Mouse (Mus musculus): ENCODE measurements around the gene Foxi1.

Foxi1 gene

GRCm38 (mm10) chr11:34207989-34208388, at the start of gene Foxi1:
TSS of gene Foxi1 (minus strand) at chr11:34208089.
- in situ Hi-C loops (cut with MboI, MseI): loop anchor here in 1 of 2 experiments (25.0 kb wide), 1 partner anchor 246 kb away; the partner anchor contains the start of gene Kcnmb1

- in situ Hi-C loops (cut with MboI, MseI): loop anchor here in 1 of 2 experiments (25.0 kb wide), 1 partner anchor 569 kb away; no protein-coding TSS in a partner anchor
Measured at GRCm38 (mm10) chr11:34242979-34243378, 35.1 kb upstream of the Foxi1 start.

DNA sequence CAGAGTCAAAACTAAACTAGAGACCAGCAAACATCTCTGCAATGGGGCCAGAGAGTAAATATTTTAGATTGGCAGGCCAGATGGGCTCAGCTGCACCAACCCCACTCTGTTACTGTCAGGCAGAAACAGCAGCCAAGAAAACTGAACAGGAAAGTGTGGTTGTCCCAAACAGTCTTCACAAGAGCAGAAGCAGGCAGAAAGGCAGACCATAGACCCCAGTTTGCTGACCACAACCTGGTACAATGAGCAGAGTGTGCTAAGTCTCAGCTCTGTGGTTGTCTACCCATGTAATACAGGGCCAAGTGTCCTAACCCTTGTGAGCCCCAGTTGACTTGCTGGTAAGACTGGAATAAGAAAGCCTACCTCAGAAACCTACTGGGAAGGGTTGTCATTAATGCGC, 32.4 kb upstream of the Foxi1 start:
- in situ Hi-C loops (cut with MboI, MseI): loop anchor here in 1 of 2 experiments (25.0 kb wide), 1 partner anchor 572 kb away; no protein-coding TSS in a partner anchor

- in situ Hi-C loops (cut with MboI, MseI): loop anchor here (5.0 to 25.0 kb wide), 2 partner anchors 573 to 578 kb away; no protein-coding TSS in a partner anchor
Measured at GRCm38 (mm10) chr11:34239691-34240090, 31.8 kb upstream of the Foxi1 start.

DNA sequence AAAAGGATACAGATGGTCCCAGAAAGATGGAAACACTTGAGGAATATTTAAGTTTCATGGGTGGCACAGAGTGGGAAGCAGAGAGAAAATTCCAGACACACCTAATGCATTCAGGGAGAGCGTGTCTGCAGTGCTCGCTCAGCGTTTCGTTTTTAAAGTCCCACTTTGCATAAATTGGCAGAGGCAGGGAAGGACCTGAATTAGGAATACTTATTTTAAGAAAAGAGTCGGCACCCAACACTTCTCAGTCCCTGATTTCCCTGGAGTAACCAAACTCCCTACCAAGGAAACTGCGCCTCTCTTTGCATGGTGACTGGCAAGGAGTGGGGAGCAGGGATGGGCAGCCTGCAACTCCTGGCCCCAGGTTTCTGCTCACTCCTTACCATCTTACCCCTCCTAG, 29.0 kb upstream of the Foxi1 start:
- in situ Hi-C loops (cut with MboI, MseI): loop anchor here (5.0 to 25.0 kb wide), 2 partner anchors 575 to 580 kb away; no protein-coding TSS in a partner anchor

- in situ Hi-C loops (cut with MboI, MseI): loop anchor here (5.0 to 25.0 kb wide), 2 partner anchors 576 to 581 kb away; no protein-coding TSS in a partner anchor
Measured at GRCm38 (mm10) chr11:34236091-34236759, 28.3 kb upstream of the Foxi1 start.

- in situ Hi-C loops (cut with MboI, MseI): loop anchor here in 1 of 2 experiments (25.0 kb wide), 1 partner anchor 583 kb away; no protein-coding TSS in a partner anchor
Measured at GRCm38 (mm10) chr11:34228758-34229364, 21.0 kb upstream of the Foxi1 start.

GRCm38 (mm10) chr11:34227180-34227579, 19.3 kb upstream of the Foxi1 start:
- in situ Hi-C loops (cut with MboI, MseI): loop anchor here in 1 of 2 experiments (25.0 kb wide), 1 partner anchor 585 kb away; no protein-coding TSS in a partner anchor

DNA sequence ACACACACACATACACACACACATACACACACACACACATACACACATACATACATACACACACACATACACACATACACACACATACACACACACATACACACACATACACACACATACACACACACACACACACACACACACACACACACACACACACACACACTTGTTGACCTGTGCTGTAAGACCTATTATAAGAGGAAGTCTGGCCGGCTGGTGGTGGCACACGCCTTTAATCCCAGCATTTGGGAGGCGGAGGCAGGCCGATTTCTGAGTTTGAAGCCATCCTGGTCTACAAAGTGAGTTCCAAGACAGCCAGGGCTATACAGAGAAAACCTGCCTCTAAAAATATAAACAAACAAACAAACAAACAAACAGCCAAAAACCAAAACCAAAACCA, 12.7 kb upstream of the Foxi1 start:
- in situ Hi-C loops (cut with MboI, MseI): loop anchor here in 1 of 2 experiments (25.0 kb wide), 1 partner anchor 258 kb away; the partner anchor contains the start of gene Kcnmb1

DNA sequence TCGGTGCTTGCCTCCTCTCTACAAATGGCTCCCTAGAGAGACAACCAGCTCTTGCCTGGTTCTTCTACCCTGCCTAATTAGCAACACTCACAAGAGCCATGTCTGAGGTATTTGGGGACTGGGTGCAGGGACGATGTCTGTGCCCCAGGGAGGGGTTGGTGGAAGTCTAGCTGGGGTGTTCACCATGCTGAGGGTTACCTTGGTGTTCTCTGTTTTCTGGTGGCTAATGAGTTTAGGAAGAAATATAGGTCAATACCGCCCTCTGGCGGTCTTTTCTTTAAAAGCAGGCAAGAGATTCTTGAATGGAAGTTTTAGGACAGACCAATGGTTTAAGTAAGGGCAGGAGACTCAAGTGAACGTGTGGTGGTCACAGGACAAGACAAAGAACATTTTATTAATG, 5.0 kb upstream of the Foxi1 start:
- in situ Hi-C loops (cut with MboI, MseI): loop anchor here (5.0 to 25.0 kb wide), 3 partner anchors 91 to 251 kb away; partner anchors contain the start of gene Kcnmb1 (in 2 of the 2)

DNA sequence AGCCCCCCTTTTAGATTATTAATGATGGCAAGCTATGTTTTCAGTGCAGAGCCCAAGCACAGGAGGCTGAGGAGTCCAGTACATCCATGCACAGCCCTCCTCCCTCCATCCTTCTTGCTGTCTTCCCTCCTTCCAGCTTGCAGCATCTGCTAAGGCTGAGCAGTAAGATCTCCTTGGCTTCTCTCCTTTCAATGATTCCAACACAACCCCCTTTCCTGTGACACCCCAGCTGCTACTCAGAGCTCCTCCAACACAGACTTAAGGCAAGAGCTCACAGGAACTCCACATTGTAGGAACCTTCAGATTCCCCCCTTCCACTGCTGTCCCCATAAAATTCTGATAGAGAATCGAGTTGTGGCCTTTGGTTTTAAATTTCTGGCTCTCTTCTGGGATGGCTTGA, 5.1 kb downstream of the Foxi1 start:
- in situ Hi-C loops (cut with MboI, MseI): loop anchor here (5.0 to 25.0 kb wide), 3 partner anchors 50 to 240 kb away; partner anchors contain the start of gene Kcnmb1 (in 1 of the 2)

GRCm38 (mm10) chr11:34195142-34195541, 12.7 kb downstream of the Foxi1 start:
- in situ Hi-C loops (cut with MboI, MseI): no loop called here

GRCm38 (mm10) chr11:34194158-34194941, 13.5 kb downstream of the Foxi1 start:
- in situ Hi-C loops (cut with MboI, MseI): no loop called here

- in situ Hi-C loops (cut with MboI, MseI): no loop called here
Measured at GRCm38 (mm10) chr11:34193658-34194057, 14.2 kb downstream of the Foxi1 start.

- in situ Hi-C loops (cut with MboI, MseI): no loop called here
Measured at GRCm38 (mm10) chr11:34184266-34184665, 23.6 kb downstream of the Foxi1 start.

DNA sequence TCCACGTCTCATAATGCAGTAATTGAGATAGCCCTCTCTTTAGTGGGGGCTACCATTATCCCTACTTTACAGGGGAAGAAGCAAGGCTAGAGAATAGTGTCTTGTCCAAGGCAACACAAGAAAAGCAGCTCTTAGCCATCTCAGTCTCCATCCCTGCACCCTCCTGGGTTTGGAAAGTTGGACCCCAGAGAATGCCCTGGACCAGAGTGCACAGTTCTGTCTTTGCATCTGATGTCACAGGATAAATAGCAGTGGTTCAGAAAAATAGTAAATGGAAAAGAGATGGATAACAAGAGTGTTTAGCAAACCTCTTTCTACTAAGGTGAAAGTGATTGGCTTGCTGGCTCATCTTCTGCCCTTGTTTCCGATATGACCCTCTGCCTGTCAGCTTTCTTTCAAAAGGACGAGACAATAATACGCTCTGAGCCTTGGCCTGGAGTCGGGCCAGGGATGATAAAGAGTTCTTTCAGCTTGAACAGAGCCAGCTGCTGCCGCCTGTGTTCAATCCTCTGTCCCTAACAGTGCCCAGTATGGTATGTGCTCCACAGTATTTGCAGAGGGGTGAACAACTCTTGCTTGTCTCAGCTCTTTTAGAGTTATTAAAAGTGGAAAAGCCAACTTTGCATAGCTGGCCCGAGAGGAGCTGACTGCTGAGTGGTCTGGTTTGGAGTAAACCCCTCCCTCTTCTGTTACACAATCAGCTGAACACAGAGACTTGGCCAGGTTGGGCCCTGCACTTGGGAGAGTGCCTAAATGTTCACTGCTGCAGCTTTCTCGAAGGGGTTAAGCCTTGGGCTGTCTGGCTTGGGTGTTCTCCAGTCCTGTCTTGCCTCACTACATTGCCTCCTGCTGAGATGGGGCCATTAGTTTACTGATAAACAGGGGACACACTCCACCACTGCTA, 26.4 kb downstream of the Foxi1 start:
- in situ Hi-C loops (cut with MboI, MseI): no loop called here

DNA sequence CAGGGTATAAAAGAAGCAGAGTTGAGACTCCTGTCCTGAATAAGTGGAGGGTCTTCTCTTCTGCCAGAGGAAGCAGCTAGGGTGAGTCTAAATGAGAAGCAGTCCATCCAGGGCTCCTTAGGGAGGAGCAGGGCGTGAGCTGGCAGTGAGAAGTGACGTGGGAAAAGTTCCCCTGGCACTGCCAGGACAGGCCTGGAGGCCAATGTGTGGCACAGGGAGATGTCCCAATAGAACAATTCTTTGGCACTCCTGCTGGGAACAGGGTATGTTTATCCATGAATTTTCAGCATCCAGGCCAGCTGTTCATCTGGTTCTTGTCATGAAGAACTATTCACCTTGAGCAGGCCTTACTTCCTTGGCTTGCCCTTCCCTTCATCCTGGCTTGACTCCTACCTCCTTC, 29.1 kb downstream of the Foxi1 start:
- in situ Hi-C loops (cut with MboI, MseI): loop anchor here in 1 of 2 experiments (10.0 kb wide), 1 partner anchor 1204 kb away; no protein-coding TSS in a partner anchor

DNA sequence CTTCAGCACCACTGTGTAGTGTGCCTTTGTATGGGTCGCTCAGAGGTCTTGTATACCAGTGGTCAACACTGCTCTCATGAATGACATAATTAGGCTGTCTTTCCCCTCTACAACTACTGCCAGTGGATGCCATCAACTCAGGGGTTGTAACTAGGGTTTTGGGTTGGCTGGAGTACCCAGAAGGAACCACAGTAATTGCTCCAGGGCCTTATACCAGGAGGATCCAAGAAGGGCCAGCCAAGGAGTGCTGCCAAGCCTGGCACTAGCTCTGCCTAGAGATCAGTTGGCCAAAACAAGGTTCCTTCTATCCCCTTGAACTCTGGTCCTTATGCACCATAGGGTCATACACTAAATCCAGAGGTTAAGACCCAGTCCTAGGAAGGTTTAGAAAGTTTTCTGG, 31.5 kb downstream of the Foxi1 start:
- in situ Hi-C loops (cut with MboI, MseI): loop anchor here in 1 of 2 experiments (10.0 kb wide), 1 partner anchor 1202 kb away; no protein-coding TSS in a partner anchor

GRCm38 (mm10) chr11:34171221-34171620, 36.7 kb downstream of the Foxi1 start:
- in situ Hi-C loops (cut with MboI, MseI): loop anchor here in 1 of 2 experiments (10.0 kb wide), 1 partner anchor 1196 kb away; no protein-coding TSS in a partner anchor

DNA sequence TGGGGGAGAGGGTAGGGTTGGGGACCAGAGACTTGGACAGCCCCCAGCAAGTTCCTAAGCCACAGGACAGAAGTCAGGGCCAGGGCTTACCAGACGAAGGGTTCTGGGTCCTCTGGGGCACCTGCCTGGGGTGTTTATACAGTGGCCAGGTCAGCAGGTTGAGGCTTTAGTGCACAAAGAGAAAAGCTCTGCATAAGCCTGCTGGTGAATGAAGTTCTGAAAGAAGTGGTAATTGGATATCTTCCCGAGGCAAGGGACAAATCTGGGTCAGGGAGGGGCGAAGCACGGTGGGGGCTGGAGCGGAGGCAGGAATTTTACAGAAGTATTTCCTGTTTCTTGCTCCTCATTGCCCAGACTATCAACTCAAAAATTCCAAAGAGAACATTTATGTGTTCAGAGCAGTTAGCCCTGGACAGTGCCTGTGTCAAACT, 38.4 kb downstream of the Foxi1 start:
- in situ Hi-C loops (cut with MboI, MseI): no loop called here

All from T-helper 17 cell (primary cell).